Mouse (Mus musculus): ENCODE results near the gene Tmem178. TPM values are rescaled to one million over a fixed set of nuclear protein-coding genes. Genes with fewer than 3 reads are reported as not detected.

Tmem178 gene
- 5.4 and 6.0 TPM in 2 replicates for polyA plus RNA-seq (2015; fragmentation: Nextera tagmentation; extraction: Ambion mirVana)

GRCm38 (mm10) chr17:80944530-80945198 is at the start of gene Tmem178:
Gene Tmem178, plus strand, starts transcription at chr17:80944632.
- WGBS: under 1% methylated on average over 69 of the region's 84 CpGs
- ATAC-seq (ENCODE audit: extremely low read depth, insufficient number of reproducible peaks, low FRiP score, low TSS enrichment): no peak; the same call in none of the 2 replicates
- peak within 1 kb of the TSS; percentile 25; the same call in 1 of the 2 replicates for H3K27ac ChIP-seq (replicated peaks)
- peak within 1 kb of the TSS; percentile 88 for H3K9ac ChIP-seq
- peak within 1 kb of the TSS; percentile 95 for H3K4me2 ChIP-seq
- H3K4me3 ChIP-seq: peak within 1 kb of the TSS; percentile 70
- peaks cover 5% of the 10 kb centered on the region; the same call in 1 of the 2 replicates for H3K4me1 ChIP-seq
- no peaks in the 10 kb centered on the region for H3K36me3 ChIP-seq
- H3K27me3 ChIP-seq (replicated peaks): peaks cover 52% of the 10 kb centered on the region
- no peaks in the 10 kb centered on the region for H3K9me3 ChIP-seq

DNA sequence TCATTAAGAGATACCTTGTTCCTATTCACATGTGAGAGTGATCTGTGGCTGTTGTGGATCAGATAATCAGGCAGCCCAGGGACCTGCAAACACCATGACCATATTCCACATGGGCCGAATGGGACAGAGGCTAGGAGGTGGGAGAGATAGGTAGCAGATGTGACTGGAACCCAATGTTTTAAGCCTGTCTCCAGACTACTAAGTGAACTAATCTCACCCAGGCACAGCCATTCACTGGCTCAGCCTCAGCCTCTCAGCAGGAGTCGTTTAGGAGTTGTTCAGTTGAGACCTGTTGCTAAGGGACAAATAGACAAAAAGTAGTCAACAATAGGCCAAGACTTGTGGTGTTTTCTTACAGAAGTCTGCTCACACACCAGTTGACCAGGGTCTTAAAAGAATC is 48.0 kb upstream of the Tmem178 start:
- Histone ChIP-seq H3K4me1 (peaks cover 30% of the 10 kb centered on the region), H3K4me3 (no peak overlapping the region), H3K27me3 (replicated peaks) (no peaks in the 10 kb centered on the region), H3K36me3 (no peaks in the 10 kb centered on the region), H3K9ac (no peak overlapping the region), H3K9me3 (no peaks in the 10 kb centered on the region), H3K27ac (replicated peaks) (no peak overlapping the region), H3K4me2 (no peak overlapping the region)
- 49% methylated on average over 2 of the region's 2 CpGs for WGBS
- no peak for ATAC-seq (ENCODE audit: extremely low read depth, insufficient number of reproducible peaks, low FRiP score, low TSS enrichment)

GRCm38 (mm10) chr17:80897709-80898440 is 46.6 kb upstream of the Tmem178 start:
- no peak overlapping the region for H3K9ac ChIP-seq

DNA sequence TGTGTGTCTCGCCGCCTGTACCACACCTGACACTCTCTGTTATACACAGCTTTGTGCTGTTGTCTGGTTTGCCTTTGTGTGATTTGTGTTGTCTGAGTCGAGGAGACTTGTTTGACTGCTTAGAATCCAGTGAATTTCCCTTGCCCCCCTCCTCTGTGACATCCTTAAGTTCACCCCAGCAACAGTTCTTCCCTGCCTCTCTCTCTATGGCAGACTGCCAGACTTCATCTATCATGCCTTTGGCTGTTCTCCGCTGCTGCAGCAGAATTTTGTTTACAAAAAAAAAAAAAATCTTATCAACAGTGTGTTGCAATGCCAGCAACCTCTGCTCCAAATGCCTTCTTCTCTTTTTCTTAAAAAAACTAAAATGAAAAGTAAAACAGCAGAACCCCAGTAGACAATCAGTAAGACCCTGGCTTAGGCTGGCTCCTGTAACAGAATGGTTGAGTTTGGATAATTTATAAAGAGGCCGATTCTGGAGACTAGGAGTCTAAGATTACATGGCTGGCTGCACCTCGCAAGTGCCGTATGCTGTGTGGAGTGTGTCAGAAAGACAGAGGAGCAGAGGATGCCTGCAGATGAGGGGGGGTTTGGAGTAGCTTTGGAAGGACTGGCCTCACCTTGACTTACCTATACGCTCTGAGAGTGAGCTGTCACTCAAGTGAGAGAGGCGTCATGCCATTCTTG is 44.8 kb upstream of the Tmem178 start:
- 52% methylated on average over 9 of the region's 9 CpGs for WGBS
- ATAC-seq (ENCODE audit: extremely low read depth, insufficient number of reproducible peaks, low FRiP score, low TSS enrichment): no peak
- H3K27me3 ChIP-seq (replicated peaks): no peaks in the 10 kb centered on the region

More at GRCm38 (mm10) chr17:80897709-80898440, 46.6 kb upstream of the Tmem178 start:
- Histone ChIP-seq H3K4me3 (no peak overlapping the region), H3K27ac (replicated peaks) (no peak overlapping the region), H3K4me2 (no peak overlapping the region), H3K27me3 (replicated peaks) (no peaks in the 10 kb centered on the region), H3K36me3 (no peaks in the 10 kb centered on the region), H3K9me3 (no peaks in the 10 kb centered on the region), H3K4me1 (peaks cover 21% of the 10 kb centered on the region)
- ATAC-seq (ENCODE audit: extremely low read depth, insufficient number of reproducible peaks, low FRiP score, low TSS enrichment): no peak
- WGBS: 79% methylated on average over 9 of the region's 9 CpGs

GRCm38 (mm10) chr17:80900200-80900520 is 44.3 kb upstream of the Tmem178 start:
- H3K4me1 ChIP-seq: peaks cover 21% of the 10 kb centered on the region
- H3K4me2 ChIP-seq: peak overlapping the region; percentile 20; the same call in 1 of the 2 replicates
- no peak for ATAC-seq (ENCODE audit: extremely low read depth, insufficient number of reproducible peaks, low FRiP score, low TSS enrichment)
- peak overlapping the region; percentile 51 for H3K27ac ChIP-seq (replicated peaks)
- 81% methylated on average over 2 of the region's 2 CpGs for WGBS
- H3K36me3 ChIP-seq: no peaks in the 10 kb centered on the region
- H3K9me3 ChIP-seq: no peaks in the 10 kb centered on the region
- H3K4me3 ChIP-seq: no peak overlapping the region
- no peak overlapping the region for H3K9ac ChIP-seq
- no peaks in the 10 kb centered on the region for H3K27me3 ChIP-seq (replicated peaks)

More for the DNA sequence above, 44.8 kb upstream of the Tmem178 start:
- peaks cover 21% of the 10 kb centered on the region for H3K4me1 ChIP-seq
- H3K9ac ChIP-seq: no peak overlapping the region
- no peak overlapping the region for H3K4me3 ChIP-seq
- peak overlapping the region; percentile 51 for H3K27ac ChIP-seq (replicated peaks)
- no peaks in the 10 kb centered on the region for H3K9me3 ChIP-seq
- peak overlapping the region; percentile 20; the same call in 1 of the 2 replicates for H3K4me2 ChIP-seq
- no peaks in the 10 kb centered on the region for H3K36me3 ChIP-seq

DNA sequence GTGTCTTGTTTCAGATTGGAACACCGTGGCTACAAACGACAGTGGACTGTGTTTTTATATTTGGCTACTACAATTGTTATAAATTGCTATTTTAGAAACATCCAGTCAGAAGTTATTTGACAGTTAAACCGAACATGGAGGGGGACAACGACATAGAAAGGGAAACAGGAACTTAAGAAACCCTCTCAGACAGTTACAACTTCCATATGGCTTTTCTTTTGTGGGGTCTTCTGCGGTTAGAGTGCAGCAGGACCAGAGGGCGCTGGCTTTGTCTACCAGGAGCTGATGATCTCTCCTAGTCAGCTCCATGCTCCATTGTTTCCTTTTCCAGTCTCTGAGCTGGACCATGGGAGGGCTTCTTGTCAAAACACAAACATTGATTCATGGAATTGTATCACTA is 42.5 kb upstream of the Tmem178 start:
- no peak for ATAC-seq (ENCODE audit: extremely low read depth, insufficient number of reproducible peaks, low FRiP score, low TSS enrichment)
- H3K4me1 ChIP-seq: peaks cover 21% of the 10 kb centered on the region
- no peak overlapping the region for H3K27ac ChIP-seq (replicated peaks)
- H3K36me3 ChIP-seq: no peaks in the 10 kb centered on the region
- H3K9me3 ChIP-seq: no peaks in the 10 kb centered on the region
- H3K27me3 ChIP-seq (replicated peaks): no peaks in the 10 kb centered on the region
- no peak overlapping the region for H3K9ac ChIP-seq
- no peak overlapping the region for H3K4me3 ChIP-seq
- WGBS: 66% methylated on average over 6 of the region's 6 CpGs
- no peak overlapping the region for H3K4me2 ChIP-seq

- Histone ChIP-seq H3K4me2 (no peak overlapping the region), H3K4me3 (no peak overlapping the region), H3K27ac (replicated peaks) (no peak overlapping the region), H3K9ac (no peak overlapping the region), H3K36me3 (no peaks in the 10 kb centered on the region), H3K4me1 (peaks cover 18% of the 10 kb centered on the region), H3K27me3 (replicated peaks) (no peaks in the 10 kb centered on the region), H3K9me3 (no peaks in the 10 kb centered on the region)
- no peak for ATAC-seq (ENCODE audit: extremely low read depth, insufficient number of reproducible peaks, low FRiP score, low TSS enrichment)
- WGBS: 77% methylated on average over 11 of the region's 11 CpGs
Observed at GRCm38 (mm10) chr17:80903121-80903875, 41.1 kb upstream of the Tmem178 start.

GRCm38 (mm10) chr17:80904061-80904460 is 40.4 kb upstream of the Tmem178 start:
- no peak overlapping the region for H3K27ac ChIP-seq (replicated peaks)
- H3K4me3 ChIP-seq: no peak overlapping the region
- H3K27me3 ChIP-seq (replicated peaks): no peaks in the 10 kb centered on the region
- 68% methylated on average over 5 of the region's 5 CpGs for WGBS
- H3K4me1 ChIP-seq: peaks cover 14% of the 10 kb centered on the region
- no peak overlapping the region for H3K4me2 ChIP-seq
- H3K9me3 ChIP-seq: no peaks in the 10 kb centered on the region
- ATAC-seq (ENCODE audit: extremely low read depth, insufficient number of reproducible peaks, low FRiP score, low TSS enrichment): no peak
- no peaks in the 10 kb centered on the region for H3K36me3 ChIP-seq
- H3K9ac ChIP-seq: no peak overlapping the region

- Histone ChIP-seq H3K4me2 (no peak overlapping the region), H3K4me3 (no peak overlapping the region), H3K27ac (replicated peaks) (no peak overlapping the region), H3K9ac (no peak overlapping the region), H3K4me1 (peaks cover 13% of the 10 kb centered on the region), H3K27me3 (replicated peaks) (no peaks in the 10 kb centered on the region), H3K9me3 (peaks cover 3% of the 10 kb centered on the region; the same call in 1 of the 2 replicates), H3K36me3 (no peaks in the 10 kb centered on the region)
- no peak for ATAC-seq (ENCODE audit: extremely low read depth, insufficient number of reproducible peaks, low FRiP score, low TSS enrichment)
- WGBS: 89% methylated on average over 2 of the region's 2 CpGs
Observed at GRCm38 (mm10) chr17:80915666-80916065, 28.8 kb upstream of the Tmem178 start.

GRCm38 (mm10) chr17:80919261-80919660 is 25.2 kb upstream of the Tmem178 start:
- H3K4me1 ChIP-seq: peaks cover 19% of the 10 kb centered on the region
- H3K27ac ChIP-seq (replicated peaks): no peak overlapping the region
- H3K27me3 ChIP-seq (replicated peaks): no peaks in the 10 kb centered on the region
- H3K36me3 ChIP-seq: no peaks in the 10 kb centered on the region
- no peak overlapping the region for H3K4me2 ChIP-seq
- no peak for ATAC-seq (ENCODE audit: extremely low read depth, insufficient number of reproducible peaks, low FRiP score, low TSS enrichment)
- H3K9me3 ChIP-seq: peaks cover 3% of the 10 kb centered on the region; the same call in 1 of the 2 replicates
- H3K9ac ChIP-seq: no peak overlapping the region
- no peak overlapping the region for H3K4me3 ChIP-seq

Measured in heart, embryonic 13.5 days (tissue).